ENCODE assay signal across 16 mouse cellular contexts in the genomic region with DNA sequence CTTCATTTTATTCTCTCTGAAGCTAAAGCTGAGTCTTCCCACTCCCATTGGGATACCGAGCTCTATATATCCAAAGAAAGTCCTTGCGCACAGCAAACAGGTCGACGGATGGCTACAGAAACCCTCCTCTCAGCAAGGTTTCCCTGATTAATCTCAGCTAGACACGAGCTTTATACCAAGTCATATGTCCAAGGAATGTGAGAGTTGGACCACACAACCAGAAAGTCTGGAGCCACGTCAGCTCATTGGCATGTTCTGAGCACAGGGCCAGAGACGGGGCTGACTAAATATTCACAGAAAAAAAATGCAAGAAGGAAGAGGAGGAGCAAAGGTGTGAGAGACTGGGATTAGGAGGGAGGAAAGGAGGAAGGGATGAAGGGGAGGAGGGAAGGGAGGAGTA.
"Had no signal": no experiment of that assay in that cellular context is flagged by ENCODE, and none has a peak within 500 bp of the region (broad histone marks: within the 10 kb centered on the region; RNA-seq: fewer than 3 reads in every experiment).

No protein-coding gene starts in this region.

- H3K27ac ChIP-seq: kidney, postnatal 0 days; limb, embryonic 12.5 days; liver, embryonic 13.5 days; midbrain, embryonic 15.5 days; neural tube, embryonic 12.5 days; stomach, embryonic 15.5 days had no signal

- H3K4me3 ChIP-seq: limb, embryonic 12.5 days; liver, embryonic 13.5 days; midbrain, embryonic 15.5 days; neural tube, embryonic 12.5 days; stomach, embryonic 15.5 days had no signal

- H3K9me3 ChIP-seq: limb, embryonic 12.5 days; liver, embryonic 13.5 days; midbrain, embryonic 15.5 days; neural tube, embryonic 12.5 days; stomach, embryonic 15.5 days had no signal

- H3K4me1 ChIP-seq: limb, embryonic 12.5 days; liver, embryonic 13.5 days; stomach, embryonic 15.5 days had no signal

- H3K9ac ChIP-seq: limb, embryonic 12.5 days; liver, embryonic 13.5 days; liver, postnatal 0 days; midbrain, embryonic 15.5 days; neural tube, embryonic 12.5 days; stomach, embryonic 15.5 days had no signal

- DNase-seq: kidney, adult 11 months; kidney, adult 9 months; kidney, postnatal 36 days; layer of hippocampus, adult 9-11 months; layer of hippocampus, postnatal 36 days; liver; liver, embryonic 13.5 days; liver, postnatal 0 days; spleen, adult 18-20 months; thymus, postnatal 36 days had no signal

- H3K27me3 ChIP-seq: limb, embryonic 12.5 days; liver, embryonic 13.5 days; midbrain, embryonic 15.5 days; neural tube, embryonic 12.5 days; stomach, embryonic 15.5 days had no signal

- H3K4me2 ChIP-seq: limb, embryonic 12.5 days; liver, embryonic 13.5 days; midbrain, embryonic 15.5 days; neural tube, embryonic 12.5 days; stomach, embryonic 15.5 days had no signal

- H3K36me3 ChIP-seq: limb, embryonic 12.5 days; liver, embryonic 13.5 days; midbrain, embryonic 15.5 days; neural tube, embryonic 12.5 days; stomach, embryonic 15.5 days had no signal

- ATAC-seq: inflammation-experienced regulatory T-cells, adult 6 months; liver, postnatal 0 days; midbrain, embryonic 15.5 days had no signal
